Mouse (Mus musculus): ENCODE measurements at regions not wholly inside any gene's neighbourhood (a gene's known extent, or its start where the extent isn't known, plus 50 kb on each side); places are given as distances from the start of the nearest gene placed in this dataset.
A peak's percentile ranks its signal among the peaks of the same experiment; 100 is the strongest.
"Not testable (repeated sequence)": the region's sequence is repeated elsewhere in the genome, so short reads cannot be mapped to it uniquely, and the experiment has no call there.

DNA sequence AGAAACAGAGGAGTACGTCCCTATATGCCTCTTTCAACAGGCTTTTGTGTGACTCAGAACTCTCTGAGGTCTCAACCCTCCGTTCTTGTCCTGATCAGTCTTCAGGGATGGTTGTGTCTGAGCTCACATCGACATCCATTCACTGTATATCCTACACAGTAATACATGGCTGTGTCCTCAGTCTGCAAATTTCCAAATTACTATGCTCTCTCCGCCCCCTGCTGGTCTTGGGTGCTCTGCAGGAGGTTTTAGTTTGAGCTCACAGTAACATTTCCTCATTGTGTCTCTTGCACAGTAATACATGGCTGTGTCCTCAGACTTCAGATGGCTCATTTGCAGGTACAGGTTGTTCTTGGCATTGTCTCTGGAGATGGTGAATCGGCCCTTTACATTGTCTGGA, 53.5 kb downstream of the Adam6a start:
- H3K36me3 ChIP-seq (replicated peaks; ENCODE audit: insufficient read depth, low read length); H3K4me3 ChIP-seq (ENCODE audit: low read depth, low read length); H3K4me2 ChIP-seq (ENCODE audit: low read depth, low read length); H3K27me3 ChIP-seq (ENCODE audit: insufficient read depth, low read length); H3K4me1 ChIP-seq (ENCODE audit: insufficient read depth); H3K9ac ChIP-seq (replicated peaks); ATAC-seq; H3K9me3 ChIP-seq (ENCODE audit: low read length); DNase-seq; H3K27ac ChIP-seq (ENCODE audit: low read depth): not testable (repeated sequence)
- peak; percentile 15; the same call in 1 of the 2 replicates for TF ChIP-seq CTCF (IDR thresholded peaks at IDR 0.05; ENCODE audit: low read depth)
- WGBS (ENCODE audit: insufficient replicate concordance): 62% methylated on average over 5 of the region's 5 CpGs

DNA sequence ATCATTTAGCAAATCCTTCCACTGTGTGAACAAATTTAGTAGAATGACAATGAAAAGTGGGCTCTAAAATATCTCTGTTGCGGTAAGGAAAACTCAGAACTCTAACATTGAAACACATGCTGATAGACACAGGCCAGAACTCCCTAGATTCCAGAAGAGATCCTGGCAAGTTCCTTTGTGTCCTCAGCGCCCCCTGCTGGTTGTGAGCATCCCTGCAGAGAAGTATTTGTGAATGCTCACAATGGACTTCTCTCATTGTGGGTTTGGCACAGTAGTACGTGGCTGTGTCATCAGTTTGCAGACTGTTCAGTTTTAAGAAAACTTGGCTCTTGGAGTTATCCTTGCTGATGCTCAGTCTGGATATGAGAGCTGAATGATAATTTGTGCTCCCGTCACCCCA, 67.2 kb downstream of the Adam6a start:
- DNase-seq (peak; percentile 50), ATAC-seq (no peak)
- Histone ChIP-seq H3K9ac (replicated peaks) (no peak overlapping the region), H3K36me3 (replicated peaks; ENCODE audit: insufficient read depth, low read length) (no peaks in the 10 kb centered on the region), H3K4me3 (ENCODE audit: low read depth, low read length) (no peak overlapping the region), H3K4me1 (ENCODE audit: insufficient read depth) (no peaks in the 10 kb centered on the region), H3K9me3 (ENCODE audit: low read length) (no peaks in the 10 kb centered on the region), H3K4me2 (ENCODE audit: low read depth, low read length) (no peak overlapping the region), H3K27me3 (ENCODE audit: insufficient read depth, low read length) (no peaks in the 10 kb centered on the region), H3K27ac (ENCODE audit: low read depth) (no peak overlapping the region)
- TF ChIP-seq EP300 (IDR thresholded peaks at IDR 0.05; ENCODE audit: low read depth): no peak
- TF ChIP-seq CTCF (IDR thresholded peaks at IDR 0.05; ENCODE audit: low read depth): peak; percentile 66
- whole genome bisulfite sequencing (ENCODE audit: insufficient replicate concordance): 42% methylated on average over 4 of the region's 4 CpGs

DNA sequence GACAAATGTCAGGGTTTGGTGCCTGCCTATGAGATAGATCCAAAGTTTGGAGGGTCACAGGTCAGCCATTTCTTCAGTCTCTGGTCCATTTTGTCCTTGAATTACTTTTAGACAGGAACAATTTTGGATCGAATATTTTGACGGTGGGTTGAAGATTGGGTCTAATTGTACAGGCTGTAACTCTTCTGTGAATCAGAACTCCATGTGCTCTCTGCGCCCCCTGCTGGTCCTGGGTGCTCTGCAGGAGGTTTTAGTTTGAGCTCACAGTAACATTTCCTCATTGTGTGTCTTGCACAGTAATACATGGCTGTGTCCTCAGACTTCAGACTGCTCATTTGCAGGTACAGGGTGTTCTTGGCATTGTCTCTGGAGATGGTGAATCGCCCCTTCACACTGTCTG, 81.5 kb downstream of the Adam6a start:
- not testable (repeated sequence) for H3K36me3 ChIP-seq (replicated peaks; ENCODE audit: insufficient read depth, low read length); ATAC-seq; H3K9ac ChIP-seq (replicated peaks); H3K4me3 ChIP-seq (ENCODE audit: low read depth, low read length); H3K27me3 ChIP-seq (ENCODE audit: insufficient read depth, low read length); H3K9me3 ChIP-seq (ENCODE audit: low read length); H3K4me2 ChIP-seq (ENCODE audit: low read depth, low read length); H3K27ac ChIP-seq (ENCODE audit: low read depth); DNase-seq; H3K4me1 ChIP-seq (ENCODE audit: insufficient read depth)
- 35% methylated on average over 4 of the region's 4 CpGs for WGBS (ENCODE audit: insufficient replicate concordance)
- 0 out of 2 replicates have a peak, but pooled peaks have one; percentile 16 for TF ChIP-seq CTCF (IDR thresholded peaks at IDR 0.05; ENCODE audit: low read depth)

DNA sequence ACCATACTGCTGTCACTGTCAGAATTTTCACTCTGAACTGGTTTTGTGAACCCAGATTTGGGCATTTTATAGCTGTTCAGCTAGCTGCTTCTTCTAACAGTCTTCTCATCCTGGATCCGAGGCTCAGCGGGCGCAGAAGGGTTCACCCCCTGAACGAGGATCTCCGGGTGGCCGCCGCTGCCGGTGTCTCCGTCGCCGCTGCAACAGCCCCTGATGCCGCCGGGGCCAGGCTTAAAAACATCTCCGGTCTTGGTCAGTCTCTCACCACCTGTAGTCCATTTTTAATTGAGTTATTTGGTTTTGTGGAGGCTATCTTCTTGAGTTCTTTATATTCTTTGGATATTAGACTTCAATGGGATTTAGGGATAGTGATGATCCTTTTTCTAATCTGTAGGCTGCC, 87.1 kb downstream of the Adam6a start:
- not testable (repeated sequence) for H3K4me3 ChIP-seq (ENCODE audit: low read depth, low read length); H3K27me3 ChIP-seq (ENCODE audit: insufficient read depth, low read length); DNase-seq; H3K36me3 ChIP-seq (replicated peaks; ENCODE audit: insufficient read depth, low read length); H3K4me1 ChIP-seq (ENCODE audit: insufficient read depth); ATAC-seq; H3K9me3 ChIP-seq (ENCODE audit: low read length); H3K27ac ChIP-seq (ENCODE audit: low read depth); H3K9ac ChIP-seq (replicated peaks); H3K4me2 ChIP-seq (ENCODE audit: low read depth, low read length)
- 85% methylated on average over 14 of the region's 14 CpGs for WGBS (ENCODE audit: insufficient replicate concordance)
